ENCODE assay signal across 30 mouse cellular contexts in genomic region chr11:50943506-50943905, GRCm38 (mm10). TPM values are rescaled to one million over a fixed set of nuclear protein-coding genes. Genes with fewer than 3 reads are reported as not detected.
"Had no signal": no experiment of that assay in that cellular context is flagged by ENCODE, and none has a peak within 500 bp of the region (broad histone marks: within the 10 kb centered on the region; RNA-seq: fewer than 3 reads in every experiment).

Gene 4933414I15Rik, minus strand, starts transcription at chr11:50943765.

- H3K27me3 ChIP-seq: hindbrain, embryonic 12.5 days; intestine, embryonic 15.5 days; limb, embryonic 12.5 days; liver, embryonic 13.5 days; liver, embryonic 15.5 days had no signal

- H3K27ac ChIP-seq: gastrocnemius, adult 2 months; heart, adult 2 months; heart, embryonic 13.5 days; heart, embryonic 15.5 days; hindbrain, embryonic 10.5 days; hindbrain, embryonic 12.5 days; hindbrain, embryonic 14.5 days; intestine, embryonic 15.5 days; kidney, postnatal 0 days; layer of hippocampus, adult 2 months; left cerebral cortex, adult 2 months; limb, embryonic 10.5 days; limb, embryonic 12.5 days; liver, embryonic 13.5 days; liver, embryonic 15.5 days had no signal

- ATAC-seq: hindbrain, embryonic 16.5 days; inflammation-experienced regulatory T-cells, adult 6 months; intestine, embryonic 15.5 days; intestine, postnatal 0 days had no signal

- DNase-seq: gastrocnemius, adult 2 months; gastrocnemius, postnatal 10 days; gastrocnemius, postnatal 25 days; heart, adult 2 months; heart, postnatal 4 days; kidney, adult 2 months; kidney, postnatal 14 days; kidney, postnatal 4 days; liver; liver, embryonic 13.5 days had no signal

- H3K4me3 ChIP-seq: gastrocnemius, adult 2 months; heart, adult 2 months; heart, embryonic 13.5 days; heart, embryonic 15.5 days; hindbrain, embryonic 10.5 days; hindbrain, embryonic 12.5 days; intestine, embryonic 15.5 days; layer of hippocampus, adult 2 months; left cerebral cortex, adult 2 months; limb, embryonic 10.5 days; limb, embryonic 12.5 days; liver, embryonic 13.5 days; liver, embryonic 15.5 days had no signal

- H3K36me3 ChIP-seq: heart, embryonic 13.5 days; heart, embryonic 15.5 days; hindbrain, embryonic 10.5 days; hindbrain, embryonic 12.5 days; intestine, embryonic 15.5 days; limb, embryonic 10.5 days; limb, embryonic 12.5 days; liver, embryonic 13.5 days; liver, embryonic 15.5 days had no signal

- H3K4me2 ChIP-seq: heart, embryonic 11.5 days; heart, embryonic 13.5 days; heart, embryonic 15.5 days; hindbrain, embryonic 12.5 days; hindbrain, embryonic 14.5 days; intestine, embryonic 15.5 days; limb, embryonic 12.5 days; liver, embryonic 11.5 days; liver, embryonic 13.5 days; liver, embryonic 15.5 days had no signal

- H3K9me3 ChIP-seq: heart, embryonic 13.5 days; heart, embryonic 15.5 days; hindbrain, embryonic 10.5 days; hindbrain, embryonic 12.5 days; intestine, embryonic 15.5 days; limb, embryonic 10.5 days; limb, embryonic 12.5 days; liver, embryonic 13.5 days; liver, embryonic 15.5 days had no signal

- H3K9ac ChIP-seq: heart, embryonic 13.5 days; heart, embryonic 15.5 days; hindbrain, embryonic 12.5 days; hindbrain, embryonic 14.5 days; intestine, embryonic 15.5 days; limb, embryonic 12.5 days; liver, embryonic 13.5 days; liver, embryonic 15.5 days had no signal

- H3K4me1 ChIP-seq: heart, embryonic 13.5 days; heart, embryonic 15.5 days; hindbrain, embryonic 10.5 days; hindbrain, embryonic 12.5 days; intestine, embryonic 15.5 days; limb, embryonic 10.5 days; limb, embryonic 12.5 days; liver, embryonic 13.5 days; liver, embryonic 15.5 days had no signal

RNA-seq across cellular contexts. Expression of gene 4933414I15Rik, which starts in this region (rescaled TPM):
- polyA plus RNA-seq: frontal cortex, adult 2 months; heart, adult 2 months; heart, embryonic 11.5 days; heart, embryonic 13.5 days; heart, embryonic 15.5 days; heart, postnatal 0 days; hindbrain, embryonic 10.5 days; hindbrain, embryonic 12.5 days; hindbrain, embryonic 14.5 days; hindbrain, embryonic 16.5 days; inflammation-experienced regulatory T-cells, adult 6 months; intestine, embryonic 15.5 days; intestine, postnatal 0 days; kidney, adult 2 months; kidney, postnatal 0 days; limb, embryonic 10.5 days; limb, embryonic 12.5 days; limb, embryonic 14.5 days; liver, embryonic 11.5 days; liver, embryonic 13.5 days; liver, embryonic 15.5 days had no signal
